Mouse (Mus musculus): ENCODE results near the gene Gm10031.

DNA sequence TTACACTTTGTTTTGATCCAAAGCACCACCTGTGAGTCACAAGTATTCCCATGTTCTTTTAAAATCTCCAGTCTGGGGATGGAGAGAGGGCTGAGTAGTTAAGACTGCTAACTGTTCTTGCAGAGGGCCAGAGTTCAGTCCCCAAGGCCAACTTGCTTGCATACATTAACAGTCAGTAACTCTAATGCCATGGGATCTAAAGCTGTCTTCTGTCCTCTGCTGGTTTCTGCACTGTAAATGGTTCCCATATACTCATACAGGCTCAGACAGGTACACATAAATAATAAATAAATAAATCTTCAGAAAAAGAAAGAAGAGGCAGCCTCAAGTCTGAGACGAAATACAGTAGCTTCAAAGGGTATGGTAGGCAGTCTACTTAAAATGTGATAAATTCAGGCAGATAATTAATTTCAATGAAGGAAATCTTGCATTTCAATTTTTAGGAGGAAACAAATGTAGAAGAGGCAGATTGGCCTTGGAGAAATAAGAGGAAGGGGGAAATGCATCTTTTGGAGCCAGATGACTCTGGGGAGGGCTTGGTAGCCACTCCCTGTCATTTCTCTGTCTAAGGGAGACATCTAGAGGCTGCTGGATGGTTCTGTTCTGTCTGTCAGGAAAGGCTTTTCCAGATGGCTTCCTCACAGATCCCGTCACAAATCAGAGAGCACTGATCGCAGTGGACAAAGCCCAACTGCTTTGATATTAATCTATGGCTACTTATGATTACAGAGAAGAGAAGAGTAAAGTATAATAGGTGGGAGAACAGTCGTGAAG is 16.2 kb downstream of the Gm10031 start:
- TF ChIP-seq CTCF (IDR thresholded peaks at IDR 0.05; ENCODE audit: low read depth, low read length) = no peak
- TF ChIP-seq POLR2A (IDR thresholded peaks at IDR 0.05; ENCODE audit: borderline replicate concordance, low read depth, low read length) = no peak

All from bone marrow macrophage, adult 2 months (primary cell).